Mouse (Mus musculus): ENCODE results near the gene Aox3. TPM values are rescaled to one million over a fixed set of nuclear protein-coding genes. Genes with fewer than 3 reads are reported as not detected.

The Aox3 gene
- total RNA-seq, 2 experiments from 2014 or later: 1.8 to 5.3 TPM

DNA sequence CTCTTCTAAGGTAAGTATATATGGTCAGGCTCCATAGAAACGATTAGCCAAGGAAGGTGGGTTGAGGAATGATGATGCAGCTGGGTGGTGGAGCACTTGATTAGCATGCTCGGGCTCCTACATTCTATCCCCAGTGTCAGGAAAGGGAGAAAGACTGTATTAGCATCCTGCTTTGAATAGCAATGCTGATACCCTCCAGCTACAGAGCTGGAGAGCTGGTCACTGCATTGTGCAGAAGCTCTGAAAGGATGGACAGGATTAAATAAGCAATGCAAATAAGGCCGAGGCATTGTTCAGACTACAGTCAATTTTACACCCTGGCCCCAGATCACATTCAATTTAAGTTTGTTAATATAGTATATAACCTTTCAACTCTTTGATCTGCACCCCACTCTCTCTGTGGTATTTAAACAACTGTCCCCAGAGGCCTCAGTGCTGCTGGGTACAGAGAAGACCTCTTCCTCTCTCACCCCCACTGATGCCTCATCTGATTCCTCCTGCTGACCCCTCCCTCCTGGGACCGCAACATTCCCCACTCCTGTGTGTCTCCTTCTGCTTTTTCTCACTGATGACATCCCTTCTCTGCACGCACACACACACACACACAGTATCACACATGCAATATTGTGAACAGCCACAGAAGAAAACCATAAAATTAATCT, 75.7 kb downstream of the Aox3 start:
- no peak for DNase-seq (ENCODE audit: low spot score in 2 of 2)
- intact Hi-C loops (cut with DNase I): no loop called here

DNA sequence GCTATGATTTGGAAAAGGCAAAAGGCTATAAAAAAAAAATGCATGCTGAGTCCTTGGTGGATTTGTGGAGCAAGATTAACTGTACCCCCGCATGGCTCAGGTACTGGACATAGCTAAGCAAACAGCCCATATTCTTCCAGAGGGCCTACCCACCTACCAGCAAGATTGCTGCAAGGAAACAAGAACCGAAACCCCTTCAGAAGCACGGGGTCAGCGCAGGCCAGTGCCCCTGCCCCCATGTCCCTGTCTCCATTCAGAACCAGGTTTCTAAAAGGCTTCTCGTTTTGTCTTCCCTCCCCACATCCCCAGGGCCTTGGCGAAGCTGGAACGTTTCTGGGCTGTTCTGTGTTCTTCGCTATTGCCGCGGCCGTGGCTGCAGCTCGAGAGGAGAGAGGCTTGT, 81.4 kb downstream of the Aox3 start:
- intact Hi-C loops (cut with DNase I): no loop called here
- DNase-seq (ENCODE audit: low spot score in 2 of 2): no peak

DNA sequence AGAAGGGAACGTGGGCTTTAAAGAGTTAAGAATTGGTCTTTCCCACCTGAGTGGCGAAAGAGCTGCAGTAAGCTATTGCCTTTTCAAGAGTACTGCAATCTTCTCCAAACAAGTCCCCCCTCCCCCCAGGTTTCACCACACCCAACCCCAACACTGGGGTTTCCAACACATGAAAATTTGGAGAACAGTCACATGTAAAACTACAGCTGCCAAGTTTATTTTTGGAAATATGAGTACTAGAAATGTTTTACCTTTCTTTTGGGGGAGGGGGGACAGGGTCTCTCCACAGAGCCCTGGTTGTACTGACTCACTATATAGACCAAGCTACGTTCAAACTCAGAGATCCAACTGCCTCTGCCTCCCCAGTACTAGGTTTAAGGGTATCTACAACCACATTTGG, 82.1 kb downstream of the Aox3 start:
- intact Hi-C loops (cut with DNase I): no loop called here
- no peak for DNase-seq (ENCODE audit: low spot score in 2 of 2)

DNA sequence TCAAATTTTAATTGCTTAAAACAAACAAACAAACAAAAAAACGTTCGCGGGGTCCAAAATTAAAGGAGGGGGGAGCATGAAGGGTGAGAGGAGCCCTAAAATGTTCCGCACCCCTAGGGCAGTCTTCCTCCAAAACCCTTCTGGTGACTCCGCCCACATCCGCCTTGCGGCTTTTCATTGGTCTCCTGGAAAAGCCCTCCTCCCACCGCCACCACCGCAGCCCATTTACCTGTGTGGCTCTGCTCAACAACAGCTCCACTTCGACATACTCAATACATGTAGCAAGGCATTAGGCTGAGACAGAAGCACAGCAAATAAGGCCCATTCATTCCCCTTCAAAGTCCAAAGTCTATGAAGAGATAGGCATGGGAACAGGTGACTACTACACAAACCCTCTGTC, 82.6 kb downstream of the Aox3 start:
- DNase-seq (ENCODE audit: low spot score in 2 of 2): no peak
- intact Hi-C loops (cut with DNase I): no loop called here

DNA sequence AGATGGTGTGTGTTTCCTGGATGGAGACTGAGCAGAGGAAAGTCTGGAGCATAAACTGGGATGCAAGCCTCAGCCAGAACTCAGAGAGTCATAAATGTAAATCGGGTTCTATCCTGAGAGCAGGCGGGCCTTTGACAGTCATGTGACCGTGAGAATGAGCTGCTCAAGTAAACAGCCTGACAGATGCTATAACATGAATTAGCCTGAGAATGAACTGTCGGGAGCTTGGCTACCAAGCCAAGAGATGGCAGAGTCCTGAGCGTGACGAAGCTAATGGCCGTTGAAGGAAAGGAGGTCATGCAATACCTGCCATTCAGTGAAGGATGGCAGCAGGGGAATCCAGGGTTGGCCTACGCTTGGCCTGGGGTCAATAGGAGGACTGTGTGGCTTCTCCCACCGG, 84.1 kb downstream of the Aox3 start:
- DNase-seq (ENCODE audit: low spot score in 2 of 2): no peak
- intact Hi-C loops (cut with DNase I): no loop called here

DNA sequence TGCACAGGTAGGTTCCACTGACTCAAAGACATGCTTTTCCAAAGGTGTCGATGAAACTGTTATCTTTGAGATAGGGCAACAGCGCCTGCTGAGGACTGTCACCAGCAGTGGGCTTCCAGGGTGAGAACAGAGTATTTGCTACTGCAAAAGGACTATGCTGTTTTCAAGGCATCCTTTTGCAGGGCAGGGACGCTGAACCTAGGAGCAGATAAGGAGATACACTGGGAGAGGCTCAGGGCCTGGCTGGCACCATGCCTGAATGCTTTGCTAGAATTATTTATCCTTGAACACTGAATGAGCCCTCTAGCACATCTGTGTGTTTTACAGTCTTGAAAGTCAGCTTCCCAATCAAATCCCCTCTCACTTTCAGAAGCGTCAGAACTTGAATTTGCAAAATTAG, 85.5 kb downstream of the Aox3 start:
- DNase-seq (ENCODE audit: low spot score in 2 of 2): no peak
- intact Hi-C loops (cut with DNase I): no loop called here

DNA sequence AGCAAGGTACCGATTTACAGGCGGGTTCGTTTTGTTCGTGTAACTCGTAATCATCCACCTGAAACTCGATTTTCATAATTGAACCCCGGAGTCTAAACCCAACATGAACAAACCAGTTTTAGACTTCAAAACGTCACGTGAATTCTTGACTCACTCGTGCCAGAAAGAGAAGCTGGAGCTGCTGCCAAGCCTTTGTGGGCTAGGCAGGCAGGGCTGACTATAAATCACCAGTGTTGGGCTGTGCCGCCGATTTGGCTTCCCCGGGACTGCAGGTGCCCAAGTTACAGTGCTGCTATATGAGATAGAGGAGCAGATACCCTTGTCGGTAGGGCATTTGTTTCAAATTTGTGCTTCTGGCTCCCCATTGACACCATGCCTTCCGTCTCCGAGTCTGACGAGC, 97.3 kb downstream of the Aox3 start, which contains the start of gene Aox4:
Gene Aox4 (plus strand): TSS at position 195 of the 400 bp plus-strand sequence.
- DNase-seq (ENCODE audit: low spot score in 2 of 2): peak; percentile 55 to 59
- intact Hi-C loops (cut with DNase I): no loop called here

DNA sequence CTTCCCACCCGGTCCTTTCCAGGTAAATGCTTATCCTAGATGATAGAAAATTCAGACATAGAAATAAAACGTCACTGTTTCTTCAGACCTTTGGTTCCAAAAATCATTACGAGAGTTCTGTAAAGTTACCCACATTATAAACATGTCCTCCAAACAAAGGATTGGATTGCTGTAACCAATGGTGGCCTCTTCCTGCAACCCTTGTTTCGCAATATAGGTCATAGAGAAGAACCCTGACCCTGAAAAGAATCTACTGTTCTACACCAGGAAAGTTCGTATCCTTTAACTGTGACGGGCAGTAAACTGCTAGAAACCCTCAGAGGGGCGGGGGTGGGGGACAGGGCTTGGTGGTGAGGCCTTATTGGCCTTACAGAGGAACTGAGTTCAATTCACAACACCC, 99.9 kb downstream of the Aox3 start:
- no peak for DNase-seq (ENCODE audit: low spot score in 2 of 2)
- intact Hi-C loops (cut with DNase I): no loop called here

DNA sequence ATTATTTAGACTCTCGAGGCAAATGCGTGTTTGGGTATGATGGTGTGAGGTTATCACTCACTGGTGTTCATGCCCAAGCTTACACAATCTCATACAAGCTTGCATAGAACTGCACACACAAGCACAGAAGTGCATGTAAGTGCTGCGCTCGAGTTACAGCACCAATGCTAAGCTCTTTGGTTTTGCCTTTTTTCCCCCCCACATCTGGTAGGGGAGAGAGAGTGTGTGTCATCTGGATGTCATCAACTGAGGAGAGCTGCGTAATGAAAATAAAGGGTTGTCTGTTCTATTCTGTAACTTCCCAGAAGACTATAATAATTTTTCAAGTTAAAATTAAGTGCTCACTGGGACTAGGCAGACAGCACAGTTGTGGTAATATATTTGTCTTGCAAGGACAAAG, 100.9 kb downstream of the Aox3 start:
- intact Hi-C loops (cut with DNase I): no loop called here
- DNase-seq (ENCODE audit: low spot score in 2 of 2): no peak

DNA sequence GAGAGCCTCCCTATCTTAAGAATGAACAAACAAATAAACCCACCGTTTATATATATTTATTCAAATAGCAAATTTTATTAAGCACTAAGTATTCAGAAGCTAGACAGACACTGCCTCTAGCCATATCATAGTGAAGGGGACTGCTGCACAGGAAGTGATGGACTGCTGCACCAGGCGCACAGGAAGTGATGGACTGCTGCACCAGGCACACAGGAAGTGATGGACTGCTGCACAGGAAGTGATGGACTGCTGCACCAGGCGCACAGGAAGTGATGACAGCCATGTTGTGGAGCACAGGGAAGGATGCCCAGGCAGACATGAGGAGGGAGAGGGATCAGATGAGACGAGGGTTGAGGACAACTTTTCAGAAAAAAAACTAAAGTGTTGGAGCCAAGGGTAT, 102.4 kb downstream of the Aox3 start:
- no peak for DNase-seq (ENCODE audit: low spot score in 2 of 2)
- intact Hi-C loops (cut with DNase I): no loop called here

DNA sequence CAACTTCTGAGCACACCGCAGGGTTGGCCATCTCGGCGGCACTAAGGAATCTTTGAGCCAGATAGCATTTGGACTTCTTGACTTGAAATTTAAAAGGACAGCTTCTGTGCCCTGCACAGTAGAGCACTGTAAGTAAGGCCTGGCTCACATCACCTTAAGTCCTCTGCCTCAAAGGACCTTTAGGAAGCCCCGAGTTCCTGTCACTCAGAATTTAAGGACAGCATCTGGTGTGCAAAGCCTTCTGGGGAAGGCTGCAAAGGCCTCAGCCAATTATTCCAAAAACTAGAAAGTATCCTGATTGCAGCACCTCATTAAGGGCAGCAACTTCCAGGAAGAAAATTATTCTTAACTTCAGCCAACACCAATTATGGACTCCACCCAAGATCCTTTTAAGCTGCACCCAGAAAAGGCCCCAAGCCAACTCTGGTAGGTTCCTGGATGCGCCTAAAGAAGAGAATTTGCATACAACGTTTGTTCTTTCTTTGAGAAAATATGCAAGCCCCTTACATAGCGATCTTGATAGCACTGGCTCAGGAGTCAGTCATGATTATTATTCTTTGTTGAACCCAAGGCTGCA, 103.1 kb downstream of the Aox3 start:
- intact Hi-C loops (cut with DNase I): no loop called here
- DNase-seq (ENCODE audit: low spot score in 2 of 2): no peak

DNA sequence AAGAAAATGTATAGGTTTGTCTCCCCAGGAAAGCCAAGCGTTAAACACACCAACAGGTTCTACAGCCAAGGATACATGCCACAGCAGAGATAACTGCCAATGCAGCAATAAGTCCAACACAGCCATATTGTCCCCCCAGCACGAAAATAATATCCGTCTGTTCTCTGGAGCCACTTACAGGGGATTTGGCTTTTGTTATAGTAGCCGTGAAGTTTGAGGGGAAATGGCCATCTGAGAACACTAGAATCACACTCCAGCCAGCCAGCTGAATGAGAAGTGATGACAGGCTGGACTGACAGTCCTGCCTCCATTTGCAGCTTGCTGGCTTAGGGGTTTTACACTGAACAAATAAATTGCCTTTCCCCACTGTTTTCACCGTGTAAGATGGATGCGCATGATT, 108.1 kb downstream of the Aox3 start:
- DNase-seq (ENCODE audit: low spot score in 2 of 2): no peak
- intact Hi-C loops (cut with DNase I): no loop called here

DNA sequence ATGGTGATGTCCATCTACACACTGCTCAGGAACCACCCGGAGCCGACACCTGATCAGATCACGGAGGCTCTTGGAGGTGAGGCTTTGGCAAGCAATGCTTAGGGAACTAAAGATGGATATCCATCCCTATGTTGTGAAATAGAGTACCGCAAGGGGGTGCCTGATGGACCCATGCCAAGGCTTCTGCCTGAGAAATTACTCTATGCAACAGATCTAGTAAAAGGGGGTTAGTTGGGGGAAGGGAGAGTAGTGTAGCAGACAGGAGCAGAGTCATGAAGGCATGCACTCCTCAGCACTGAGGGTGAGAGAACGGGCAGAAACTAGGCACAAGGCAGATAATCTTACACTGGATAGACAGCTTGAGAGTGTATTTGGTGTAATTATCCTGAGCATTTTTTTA, 108.9 kb downstream of the Aox3 start:
- intact Hi-C loops (cut with DNase I): no loop called here

DNA sequence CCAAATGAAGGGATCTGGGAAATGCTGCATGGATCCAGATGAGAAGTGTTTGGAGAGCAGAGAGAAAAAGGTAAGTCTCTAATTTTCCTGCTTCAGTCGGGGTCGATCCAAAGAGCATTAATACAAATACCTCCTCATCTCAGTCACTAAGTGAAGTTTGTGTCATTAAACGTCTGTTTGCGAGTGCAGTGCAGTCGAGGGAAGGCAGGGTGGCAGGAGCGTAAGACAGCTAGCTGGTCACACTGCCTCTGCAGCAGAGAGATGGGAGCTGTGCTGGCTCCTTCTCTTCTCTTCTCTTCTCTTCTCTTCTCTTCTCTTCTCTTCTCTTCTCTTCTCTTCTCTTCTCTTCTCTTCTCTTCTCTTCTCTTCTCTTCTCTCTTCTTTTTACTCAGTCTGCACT, 115.2 kb downstream of the Aox3 start:
- intact Hi-C loops (cut with DNase I): no loop called here

More for the DNA sequence above, 108.9 kb downstream of the Aox3 start:
- no peak for DNase-seq (ENCODE audit: low spot score in 2 of 2)

DNA sequence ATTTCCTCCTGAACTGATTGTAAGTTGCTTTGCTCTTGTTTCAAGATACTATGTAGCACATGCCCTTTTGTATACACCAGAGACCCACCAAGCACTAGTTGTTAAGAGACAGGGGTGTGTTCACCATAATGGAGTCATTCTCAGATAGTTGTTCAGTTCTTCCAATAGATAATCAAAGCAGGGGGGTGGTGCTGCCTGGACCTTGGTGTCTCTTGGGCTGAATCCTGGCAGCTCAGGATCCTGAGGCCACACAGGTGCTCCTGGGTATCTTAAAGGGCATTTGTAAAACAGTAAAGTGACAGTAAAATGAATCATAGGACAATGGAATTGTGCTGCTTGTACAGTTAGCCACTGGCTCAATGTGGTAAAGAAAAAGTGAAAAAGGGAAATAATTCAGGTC, 116.0 kb downstream of the Aox3 start:
- no peak for DNase-seq (ENCODE audit: low spot score in 2 of 2)
- intact Hi-C loops (cut with DNase I): no loop called here

More for the DNA sequence above, 115.2 kb downstream of the Aox3 start:
- no peak for DNase-seq (ENCODE audit: low spot score in 2 of 2)

DNA sequence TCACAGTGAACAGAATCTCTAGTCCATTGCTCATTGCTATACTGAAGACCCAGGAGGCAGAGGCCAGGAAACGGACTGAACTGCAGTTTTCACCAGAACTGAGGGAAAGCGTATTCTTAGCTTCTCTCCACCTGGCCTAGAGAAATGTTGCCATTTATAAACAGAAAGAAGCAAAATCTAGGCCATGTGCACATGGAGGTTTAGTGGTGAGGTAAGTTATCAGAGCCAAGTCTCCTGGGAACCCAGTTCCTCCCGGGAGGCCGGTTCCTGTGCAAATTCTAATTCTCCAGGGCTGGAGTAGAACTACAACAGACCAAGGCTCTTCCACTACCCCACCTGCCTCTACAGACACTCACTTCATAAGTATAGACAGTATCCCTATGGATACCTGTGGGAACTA, 116.8 kb downstream of the Aox3 start:
- intact Hi-C loops (cut with DNase I): no loop called here
- DNase-seq (ENCODE audit: low spot score in 2 of 2): no peak

DNA sequence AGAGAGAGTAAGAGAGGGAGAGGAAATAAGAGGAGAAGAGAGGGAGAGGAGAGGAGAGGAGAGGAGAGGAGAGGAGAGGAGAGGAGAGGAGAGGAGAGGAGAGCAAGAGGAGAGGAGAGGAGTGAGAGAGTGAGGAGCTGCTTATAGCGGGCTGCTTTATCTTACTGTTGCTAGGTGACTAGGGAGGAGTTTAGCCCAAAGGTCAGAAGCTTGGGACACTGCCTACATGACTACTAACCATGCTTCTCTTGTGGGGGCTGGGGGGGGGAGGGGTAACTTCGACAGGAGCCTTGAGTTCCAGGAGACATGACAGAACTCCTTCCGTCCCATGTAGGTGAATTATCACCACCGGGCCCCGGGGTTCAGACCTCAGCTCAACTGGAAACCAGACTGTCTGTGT, 117.6 kb downstream of the Aox3 start:
- intact Hi-C loops (cut with DNase I): no loop called here
- no peak for DNase-seq (ENCODE audit: low spot score in 2 of 2)

DNA sequence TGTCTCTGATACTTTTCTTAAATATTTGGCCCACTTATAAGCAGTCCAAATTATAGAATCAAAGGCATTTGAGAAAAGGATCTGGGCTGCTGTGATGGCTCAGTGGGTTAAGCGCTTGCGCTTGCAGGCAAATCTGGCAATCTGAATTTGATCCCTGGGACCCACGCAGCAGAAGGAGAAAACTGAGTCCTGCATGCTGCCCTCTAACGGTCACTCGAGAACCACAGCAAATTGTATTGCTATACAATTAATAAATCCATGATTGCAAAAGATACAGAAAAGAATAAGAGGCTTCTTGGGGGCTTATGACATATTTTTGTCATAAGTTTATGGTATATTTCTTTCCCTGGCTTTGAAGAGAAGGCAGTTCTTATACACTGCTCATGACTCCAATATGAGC, 122.5 kb downstream of the Aox3 start:
- intact Hi-C loops (cut with DNase I): no loop called here
- no peak for DNase-seq (ENCODE audit: low spot score in 2 of 2)

DNA sequence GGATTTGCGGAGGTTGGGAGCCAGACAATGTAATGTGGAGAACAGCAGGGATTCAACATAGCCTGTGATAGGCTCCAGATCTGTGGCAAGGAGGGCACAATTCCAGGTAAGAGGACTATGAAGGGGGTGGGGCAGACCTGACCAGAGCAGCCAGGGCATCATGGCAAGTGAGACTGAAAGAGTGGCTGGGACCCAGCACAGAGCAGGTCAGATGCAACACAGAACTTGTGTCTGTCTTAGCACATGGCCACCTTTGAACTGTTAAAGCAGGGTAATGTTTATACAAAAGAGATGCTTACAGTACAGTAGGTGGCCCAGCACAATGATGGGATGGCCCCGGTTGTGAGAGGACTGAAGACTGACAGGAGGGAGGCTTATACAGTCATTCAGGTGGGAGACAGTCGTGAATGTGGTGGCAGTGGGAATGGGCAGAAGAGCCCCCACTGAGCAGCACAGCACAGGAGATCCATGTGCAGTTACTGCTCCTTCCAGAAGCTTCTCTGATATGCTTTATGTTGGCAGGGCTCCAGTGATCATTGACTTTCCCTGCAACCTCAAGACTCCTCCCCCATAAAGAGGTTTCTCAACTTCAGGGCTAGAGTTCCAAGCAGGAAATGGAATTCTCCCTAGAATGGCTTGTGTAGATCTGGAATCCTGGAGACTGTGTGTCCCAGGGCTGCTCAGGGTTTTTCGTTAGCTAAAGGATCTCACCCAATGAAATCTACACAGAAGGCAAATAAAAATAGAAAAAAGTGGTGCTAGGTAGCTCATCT, 124.8 kb downstream of the Aox3 start:
- no peak for DNase-seq (ENCODE audit: low spot score in 2 of 2)
- intact Hi-C loops (cut with DNase I): no loop called here

DNA sequence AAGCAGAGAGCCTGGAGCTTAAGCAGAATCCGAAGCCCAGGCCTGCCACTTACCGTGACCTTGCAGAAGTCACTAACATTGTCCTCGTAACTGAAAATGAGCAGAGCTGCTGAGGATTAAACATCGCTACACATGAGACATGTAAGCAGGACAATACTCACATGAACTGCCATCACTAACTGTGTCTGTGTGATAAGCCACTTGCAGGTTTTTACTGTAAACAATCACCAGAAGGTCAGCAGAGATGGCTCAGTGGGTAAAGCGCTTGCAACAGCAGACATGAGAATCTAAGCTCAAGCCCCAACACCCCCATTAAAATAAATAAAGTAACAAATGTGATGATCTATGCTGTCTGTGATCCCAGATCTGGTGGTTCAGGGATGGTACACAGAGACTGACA, 125.5 kb downstream of the Aox3 start:
- intact Hi-C loops (cut with DNase I): no loop called here

DNA sequence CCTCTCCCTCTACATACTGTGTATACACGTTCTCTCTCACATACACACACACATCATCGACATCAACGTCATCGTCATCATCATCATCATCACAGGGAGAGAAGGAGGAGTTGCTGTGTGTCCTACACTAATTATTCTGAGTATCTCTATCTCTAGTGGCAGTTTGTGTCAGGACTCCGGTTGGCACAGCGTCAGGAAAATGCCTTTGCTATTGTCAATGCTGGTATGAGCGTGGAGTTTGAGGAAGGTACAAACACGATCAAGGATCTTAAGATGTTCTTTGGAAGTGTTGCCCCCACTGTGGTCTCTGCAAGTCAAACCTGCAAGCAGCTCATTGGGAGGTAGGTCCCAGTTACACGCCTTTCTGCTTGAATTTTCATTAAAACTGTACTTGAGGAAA, 126.0 kb downstream of the Aox3 start:
- DNase-seq (ENCODE audit: low spot score in 2 of 2): no peak
- intact Hi-C loops (cut with DNase I): no loop called here

More for the DNA sequence above, 125.5 kb downstream of the Aox3 start:
- no peak for DNase-seq (ENCODE audit: low spot score in 2 of 2)
